Mouse (Mus musculus): ENCODE results near the gene Col2a1. TPM values are rescaled to one million over a fixed set of nuclear protein-coding genes. Genes with fewer than 3 reads are reported as not detected.

Col2a1 gene
- 2.5 and 3.1 TPM in 2 replicates for polyA plus RNA-seq (2014; fragmentation: Nextera tagmentation; extraction: Ambion mirVana)

- Histone ChIP-seq H3K36me3 (ENCODE audit: control insufficient read depth, insufficient read depth, low read length) (no peaks in the 10 kb centered on the region), H3K4me3 (ENCODE audit: low read depth, low read length) (peak within 1 kb of the TSS; percentile 37), H3K27me3 (ENCODE audit: control insufficient read depth, insufficient read depth, low read length) (peaks cover 22% of the 10 kb centered on the region; the same call in 1 of the 2 replicates), H3K9ac (replicated peaks; ENCODE audit: low read depth, low read length) (peak within 1 kb of the TSS; percentile 26; the same call in 1 of the 2 replicates), H3K27ac (ENCODE audit: low read length) (no peak within 1 kb of the TSS), H3K9me3 (ENCODE audit: control insufficient read depth, low read depth, low read length) (no peaks in the 10 kb centered on the region), H3K4me1 (ENCODE audit: control insufficient read depth, insufficient read depth, low read length) (peaks cover 33% of the 10 kb centered on the region), H3K4me2 (replicated peaks; ENCODE audit: low read depth, low read length) (peak within 1 kb of the TSS; percentile 76)
- peak; percentile 37; the same call in 1 of the 2 replicates for ATAC-seq (ENCODE audit: insufficient number of reproducible peaks, insufficient read depth, low FRiP score, low read depth)
- under 1% methylated on average over 54 of the region's 59 CpGs for WGBS
These were observed at the start of gene Col2a1 for GRCm38 (mm10) chr15:98003822-98004739. TSS of gene Col2a1 (minus strand) at chr15:98004695.

DNA sequence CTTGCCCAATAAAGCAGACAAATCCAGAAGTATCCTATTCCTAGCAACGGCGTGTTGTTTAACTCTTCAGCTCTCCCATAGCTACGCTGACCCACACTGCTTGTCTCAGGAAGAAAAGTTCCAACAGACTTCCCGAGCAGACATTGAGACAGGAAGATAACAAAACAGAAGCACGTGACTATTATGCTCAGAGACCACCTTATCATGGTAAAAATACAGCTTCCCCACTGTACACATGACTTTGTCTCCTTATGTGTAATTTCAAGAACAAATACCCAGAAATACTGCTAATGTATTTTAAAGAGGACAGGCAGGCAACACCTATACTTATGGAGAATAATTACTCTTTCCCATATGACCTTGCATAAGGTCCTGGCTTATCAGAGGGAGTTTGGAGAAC, 47.2 kb upstream of the Col2a1 start:
- Histone ChIP-seq H3K9me3 (ENCODE audit: control insufficient read depth, low read depth, low read length) (no peaks in the 10 kb centered on the region), H3K4me1 (ENCODE audit: control insufficient read depth, insufficient read depth, low read length) (no peaks in the 10 kb centered on the region), H3K27me3 (ENCODE audit: control insufficient read depth, insufficient read depth, low read length) (no peaks in the 10 kb centered on the region), H3K27ac (ENCODE audit: low read length) (no peak overlapping the region), H3K4me2 (replicated peaks; ENCODE audit: low read depth, low read length) (no peak overlapping the region), H3K9ac (replicated peaks; ENCODE audit: low read depth, low read length) (no peak overlapping the region), H3K4me3 (ENCODE audit: low read depth, low read length) (no peak overlapping the region), H3K36me3 (ENCODE audit: control insufficient read depth, insufficient read depth, low read length) (peaks cover 58% of the 10 kb centered on the region)
- ATAC-seq (ENCODE audit: insufficient number of reproducible peaks, insufficient read depth, low FRiP score, low read depth): no peak
- 89% methylated on average over 5 of the region's 5 CpGs for WGBS

DNA sequence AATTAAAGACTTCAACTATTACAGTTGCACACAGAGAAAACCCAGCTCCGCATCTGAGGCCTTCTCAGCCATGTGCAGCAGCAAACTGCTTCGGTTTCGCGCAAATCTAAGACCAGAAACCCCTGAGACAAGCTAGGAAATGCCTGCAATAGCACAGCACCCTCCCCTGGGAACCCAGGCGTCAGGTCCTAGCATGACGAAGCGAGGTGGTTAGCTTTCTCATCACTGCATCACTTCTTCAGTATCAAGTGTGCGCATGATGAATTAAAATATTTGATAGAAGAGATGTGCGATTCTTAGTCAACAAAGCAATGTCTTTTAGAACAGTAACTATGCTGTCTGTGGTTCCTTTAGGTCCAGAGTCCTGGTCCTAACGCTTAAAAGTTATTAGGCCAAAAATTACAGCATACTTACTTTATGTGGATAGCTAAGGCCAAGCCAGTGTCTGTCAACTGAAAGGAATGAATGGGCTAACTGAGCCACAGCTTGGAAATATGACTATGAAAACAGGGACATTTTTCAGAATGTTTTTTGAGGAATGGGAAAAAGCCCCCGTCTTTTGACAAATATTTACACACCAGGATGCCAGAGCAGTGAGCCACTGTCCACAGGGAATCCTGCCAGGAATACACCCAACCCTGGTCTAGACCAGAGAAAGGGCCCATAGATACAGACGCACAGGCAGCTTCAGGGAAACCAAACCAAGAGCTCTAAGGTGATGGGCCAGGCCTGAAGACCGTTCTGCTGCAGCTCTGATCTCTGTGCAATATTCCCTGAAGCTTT, 44.6 kb upstream of the Col2a1 start:
- no peak for ATAC-seq (ENCODE audit: insufficient number of reproducible peaks, insufficient read depth, low FRiP score, low read depth)
- Histone ChIP-seq H3K27me3 (ENCODE audit: control insufficient read depth, insufficient read depth, low read length) (no peaks in the 10 kb centered on the region), H3K9me3 (ENCODE audit: control insufficient read depth, low read depth, low read length) (no peaks in the 10 kb centered on the region; the same call in 1 of the 2 replicates), H3K9ac (replicated peaks; ENCODE audit: low read depth, low read length) (no peak overlapping the region), H3K4me2 (replicated peaks; ENCODE audit: low read depth, low read length) (no peak overlapping the region), H3K4me1 (ENCODE audit: control insufficient read depth, insufficient read depth, low read length) (no peaks in the 10 kb centered on the region), H3K27ac (ENCODE audit: low read length) (no peak overlapping the region), H3K36me3 (ENCODE audit: control insufficient read depth, insufficient read depth, low read length) (peaks cover 63% of the 10 kb centered on the region), H3K4me3 (ENCODE audit: low read depth, low read length) (no peak overlapping the region)
- 90% methylated on average over 13 of the region's 13 CpGs for WGBS

GRCm38 (mm10) chr15:98044387-98044786, 39.9 kb upstream of the Col2a1 start:
- H3K4me2 ChIP-seq (replicated peaks; ENCODE audit: low read depth, low read length): no peak overlapping the region
- H3K9ac ChIP-seq (replicated peaks; ENCODE audit: low read depth, low read length): no peak overlapping the region
- no peak for ATAC-seq (ENCODE audit: insufficient number of reproducible peaks, insufficient read depth, low FRiP score, low read depth)
- no peaks in the 10 kb centered on the region for H3K4me1 ChIP-seq (ENCODE audit: control insufficient read depth, insufficient read depth, low read length)
- H3K27ac ChIP-seq (ENCODE audit: low read length): no peak overlapping the region
- H3K9me3 ChIP-seq (ENCODE audit: control insufficient read depth, low read depth, low read length): no peaks in the 10 kb centered on the region; the same call in 1 of the 2 replicates
- no peaks in the 10 kb centered on the region for H3K27me3 ChIP-seq (ENCODE audit: control insufficient read depth, insufficient read depth, low read length)
- H3K4me3 ChIP-seq (ENCODE audit: low read depth, low read length): no peak overlapping the region
- H3K36me3 ChIP-seq (ENCODE audit: control insufficient read depth, insufficient read depth, low read length): peaks cover 72% of the 10 kb centered on the region
- 94% methylated on average over 5 of the region's 5 CpGs for WGBS

DNA sequence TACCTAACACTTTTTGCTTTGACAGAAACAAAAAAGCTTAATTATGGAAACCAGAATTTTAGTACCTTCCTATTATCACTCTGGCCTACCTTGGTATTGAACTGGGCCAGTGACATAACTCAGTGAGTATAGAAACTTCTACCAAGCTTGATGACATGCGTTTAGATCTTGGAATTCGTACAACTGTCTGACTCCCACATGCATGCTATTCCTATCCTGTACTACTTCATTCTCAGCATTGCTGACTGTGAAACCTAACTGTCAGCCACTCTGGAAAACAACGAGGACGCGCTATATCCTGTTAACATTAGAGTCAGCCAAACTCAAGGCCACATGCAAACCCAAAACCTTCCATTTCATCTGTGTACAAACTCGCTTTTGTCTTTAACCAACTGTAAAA, 39.5 kb upstream of the Col2a1 start:
- ATAC-seq (ENCODE audit: insufficient number of reproducible peaks, insufficient read depth, low FRiP score, low read depth): no peak
- H3K27me3 ChIP-seq (ENCODE audit: control insufficient read depth, insufficient read depth, low read length): no peaks in the 10 kb centered on the region
- no peak overlapping the region for H3K27ac ChIP-seq (ENCODE audit: low read length)
- no peaks in the 10 kb centered on the region for H3K4me1 ChIP-seq (ENCODE audit: control insufficient read depth, insufficient read depth, low read length)
- 96% methylated on average over 6 of the region's 6 CpGs for WGBS
- H3K36me3 ChIP-seq (ENCODE audit: control insufficient read depth, insufficient read depth, low read length): peaks cover 74% of the 10 kb centered on the region
- no peak overlapping the region for H3K4me2 ChIP-seq (replicated peaks; ENCODE audit: low read depth, low read length)
- no peaks in the 10 kb centered on the region; the same call in 1 of the 2 replicates for H3K9me3 ChIP-seq (ENCODE audit: control insufficient read depth, low read depth, low read length)
- no peak overlapping the region for H3K9ac ChIP-seq (replicated peaks; ENCODE audit: low read depth, low read length)
- H3K4me3 ChIP-seq (ENCODE audit: low read depth, low read length): no peak overlapping the region

DNA sequence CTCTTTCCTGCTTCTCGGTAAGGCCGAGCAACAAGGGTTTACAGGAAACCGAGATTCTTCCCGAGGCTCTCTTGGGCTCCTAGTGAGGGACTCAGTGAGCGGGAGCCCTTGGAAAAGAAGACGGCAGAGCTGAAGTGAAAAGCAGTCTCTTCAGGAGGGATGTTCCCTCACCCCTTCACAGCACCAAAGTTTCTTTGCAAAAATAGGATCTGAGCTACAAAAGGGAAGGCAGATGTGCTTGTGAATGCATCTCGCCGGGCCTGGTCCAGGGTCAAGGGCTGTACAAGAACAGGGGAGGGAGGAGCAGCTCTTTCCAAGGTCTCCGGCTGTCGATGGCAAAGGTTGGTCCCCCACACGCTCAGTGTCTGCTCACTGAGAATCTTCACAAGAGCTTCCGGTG, 38.0 kb upstream of the Col2a1 start:
- WGBS: 88% methylated on average over 12 of the region's 12 CpGs
- no peak for ATAC-seq (ENCODE audit: insufficient number of reproducible peaks, insufficient read depth, low FRiP score, low read depth)
- no peak overlapping the region for H3K9ac ChIP-seq (replicated peaks; ENCODE audit: low read depth, low read length)
- H3K4me3 ChIP-seq (ENCODE audit: low read depth, low read length): no peak overlapping the region
- no peaks in the 10 kb centered on the region for H3K27me3 ChIP-seq (ENCODE audit: control insufficient read depth, insufficient read depth, low read length)
- no peaks in the 10 kb centered on the region for H3K4me1 ChIP-seq (ENCODE audit: control insufficient read depth, insufficient read depth, low read length)
- no peaks in the 10 kb centered on the region; the same call in 1 of the 2 replicates for H3K9me3 ChIP-seq (ENCODE audit: control insufficient read depth, low read depth, low read length)
- no peak overlapping the region for H3K4me2 ChIP-seq (replicated peaks; ENCODE audit: low read depth, low read length)
- H3K36me3 ChIP-seq (ENCODE audit: control insufficient read depth, insufficient read depth, low read length): peaks cover 68% of the 10 kb centered on the region
- H3K27ac ChIP-seq (ENCODE audit: low read length): no peak overlapping the region

DNA sequence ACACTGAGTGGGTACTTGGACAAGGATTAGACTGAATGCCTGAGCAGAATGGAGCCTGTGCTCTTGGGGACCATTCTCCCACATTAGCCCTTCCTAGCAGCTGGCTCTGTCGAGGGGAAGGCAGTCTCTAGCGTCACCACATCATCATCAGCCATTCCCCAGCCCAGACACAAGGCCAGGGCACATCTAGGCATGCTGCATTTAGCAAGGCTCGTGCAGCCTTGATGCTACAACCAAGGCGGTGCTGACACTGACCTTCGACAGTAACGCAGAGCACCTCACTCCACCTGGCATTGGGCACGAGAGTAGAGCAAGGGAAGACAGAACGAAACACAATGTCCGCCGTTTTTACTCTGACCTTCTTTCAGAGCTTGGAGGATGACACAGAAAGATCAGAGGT, 35.2 kb upstream of the Col2a1 start:
- ATAC-seq (ENCODE audit: insufficient number of reproducible peaks, insufficient read depth, low FRiP score, low read depth): no peak
- 92% methylated on average over 10 of the region's 10 CpGs for WGBS

GRCm38 (mm10) chr15:98036578-98036977, 32.1 kb upstream of the Col2a1 start:
- no peak for ATAC-seq (ENCODE audit: insufficient number of reproducible peaks, insufficient read depth, low FRiP score, low read depth)
- Histone ChIP-seq H3K27me3 (ENCODE audit: control insufficient read depth, insufficient read depth, low read length) (no peaks in the 10 kb centered on the region), H3K4me3 (ENCODE audit: low read depth, low read length) (no peak overlapping the region)

More for the DNA sequence above, 35.2 kb upstream of the Col2a1 start:
- H3K27ac ChIP-seq (ENCODE audit: low read length): no peak overlapping the region
- no peaks in the 10 kb centered on the region; the same call in 1 of the 2 replicates for H3K9me3 ChIP-seq (ENCODE audit: control insufficient read depth, low read depth, low read length)
- H3K27me3 ChIP-seq (ENCODE audit: control insufficient read depth, insufficient read depth, low read length): no peaks in the 10 kb centered on the region
- H3K9ac ChIP-seq (replicated peaks; ENCODE audit: low read depth, low read length): no peak overlapping the region
- H3K4me2 ChIP-seq (replicated peaks; ENCODE audit: low read depth, low read length): no peak overlapping the region
- no peaks in the 10 kb centered on the region for H3K4me1 ChIP-seq (ENCODE audit: control insufficient read depth, insufficient read depth, low read length)
- H3K4me3 ChIP-seq (ENCODE audit: low read depth, low read length): no peak overlapping the region
- peaks cover 53% of the 10 kb centered on the region for H3K36me3 ChIP-seq (ENCODE audit: control insufficient read depth, insufficient read depth, low read length)

More at GRCm38 (mm10) chr15:98036578-98036977, 32.1 kb upstream of the Col2a1 start:
- Histone ChIP-seq H3K27ac (ENCODE audit: low read length) (no peak overlapping the region), H3K9ac (replicated peaks; ENCODE audit: low read depth, low read length) (no peak overlapping the region), H3K9me3 (ENCODE audit: control insufficient read depth, low read depth, low read length) (no peaks in the 10 kb centered on the region), H3K36me3 (ENCODE audit: control insufficient read depth, insufficient read depth, low read length) (peaks cover 28% of the 10 kb centered on the region; the same call in 1 of the 2 replicates), H3K4me1 (ENCODE audit: control insufficient read depth, insufficient read depth, low read length) (no peaks in the 10 kb centered on the region), H3K4me2 (replicated peaks; ENCODE audit: low read depth, low read length) (no peak overlapping the region)
- 96% methylated on average over 5 of the region's 5 CpGs for WGBS

Data from stomach, embryonic 14.5 days (tissue).